Mouse (Mus musculus): ENCODE data around the gene Arhgap25.

DNA sequence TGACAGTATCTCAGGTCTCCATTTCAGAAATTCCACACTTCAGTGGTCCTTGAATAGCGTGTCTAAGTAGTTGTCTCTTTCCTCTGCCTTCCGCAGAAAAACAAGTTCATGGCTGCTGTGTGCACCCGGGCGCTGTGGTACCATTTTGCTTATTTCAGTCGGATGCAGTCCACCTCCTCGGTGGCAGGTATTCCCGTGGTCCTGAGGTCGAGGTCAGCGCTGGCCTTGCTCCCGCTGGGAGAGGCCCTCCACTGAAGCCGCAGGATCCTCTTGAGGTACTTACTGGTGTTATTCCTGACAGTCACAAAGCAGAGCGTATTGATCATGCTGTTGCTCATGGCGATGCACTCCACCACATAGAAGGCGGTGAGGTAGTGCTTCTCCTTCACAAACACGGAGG is 48.0 kb upstream of the Arhgap25 start:
- TF ChIP-seq CTCF (IDR thresholded peaks at IDR 0.05; ENCODE audit: borderline replicate concordance, extremely low read depth, insufficient read depth, insufficient read length) (no peak), POLR2A (IDR thresholded peaks at IDR 0.05; ENCODE audit: borderline replicate concordance, extremely low read depth, insufficient read depth, insufficient read length, poor library complexity, severe bottlenecking) (no peak)

Measured in brain, embryonic 14.5 days (tissue).